Mouse (Mus musculus): ENCODE results near the gene Fbxo17.
A peak's percentile ranks its signal among the peaks of the same experiment; 100 is the strongest.

The Fbxo17 gene

DNA sequence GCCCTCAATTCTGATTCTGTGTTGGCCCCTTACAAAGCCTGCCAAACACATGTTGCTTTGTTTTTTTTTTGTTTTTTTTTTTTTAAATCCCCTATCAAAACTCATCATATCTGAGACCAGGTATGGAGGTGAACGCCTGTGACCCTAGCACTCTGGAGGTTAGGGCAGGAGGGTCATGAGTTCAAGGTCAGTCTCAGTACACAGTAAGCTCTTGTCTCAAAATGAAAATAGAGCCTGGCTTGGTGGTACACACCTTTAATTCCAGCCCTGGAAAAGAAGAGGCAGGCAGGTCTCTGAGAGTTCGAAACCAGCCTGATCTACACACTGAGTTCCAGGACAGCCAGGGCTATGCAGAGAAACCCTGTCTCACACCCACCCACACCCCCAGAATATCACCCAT is 3.0 kb downstream of the Fbxo17 start:
- DNase-seq: no peak

- DNase-seq: no peak
Measured at GRCm38 (mm10) chr7:28720753-28721537, 4.3 kb downstream of the Fbxo17 start.

DNA sequence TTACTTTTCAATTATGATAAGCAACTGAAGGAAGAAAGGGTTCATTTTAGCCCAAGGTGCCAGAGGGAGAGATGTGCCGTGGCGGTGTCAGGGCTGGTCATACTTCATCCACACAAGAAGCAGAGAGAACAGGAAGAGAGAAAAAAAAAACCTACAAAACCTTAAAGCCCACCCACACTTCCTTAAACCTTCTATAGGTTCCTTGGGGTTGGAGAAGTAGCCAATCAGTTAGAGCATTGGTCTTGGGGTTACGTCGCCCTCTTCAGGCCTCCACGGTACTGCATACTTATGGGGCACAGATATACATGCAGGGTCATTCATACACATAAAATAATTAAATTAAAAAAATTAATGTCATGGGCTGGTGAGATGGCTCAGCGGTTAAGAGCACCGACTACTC is 5.5 kb downstream of the Fbxo17 start:
- no peak for DNase-seq

- DNase-seq: no peak
Measured at GRCm38 (mm10) chr7:28724613-28725012, 8.0 kb downstream of the Fbxo17 start.

DNA sequence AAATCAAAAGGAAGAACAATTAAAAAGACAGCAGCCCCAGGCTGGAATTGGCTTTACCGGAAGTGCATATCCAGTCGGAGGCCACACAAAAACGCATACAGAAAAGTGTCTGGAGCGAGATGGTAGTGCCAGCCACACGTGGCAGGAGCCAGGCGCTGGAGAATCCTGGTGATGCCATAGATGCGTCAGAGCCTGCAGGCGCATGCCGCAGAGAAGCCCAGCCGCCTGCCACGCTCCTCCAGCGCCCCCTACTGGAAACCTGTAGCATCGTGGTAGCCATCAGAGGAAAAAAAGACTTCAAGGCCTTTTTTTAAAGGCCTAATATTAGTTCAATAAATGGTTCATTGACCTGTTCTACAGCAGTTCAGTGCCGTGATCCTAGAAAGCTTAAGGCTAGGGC is 10.0 kb downstream of the Fbxo17 start:
- peak; percentile 88 for DNase-seq

- DNase-seq: peak; percentile 46
Measured at GRCm38 (mm10) chr7:28727649-28728340, 11.2 kb downstream of the Fbxo17 start.

DNA sequence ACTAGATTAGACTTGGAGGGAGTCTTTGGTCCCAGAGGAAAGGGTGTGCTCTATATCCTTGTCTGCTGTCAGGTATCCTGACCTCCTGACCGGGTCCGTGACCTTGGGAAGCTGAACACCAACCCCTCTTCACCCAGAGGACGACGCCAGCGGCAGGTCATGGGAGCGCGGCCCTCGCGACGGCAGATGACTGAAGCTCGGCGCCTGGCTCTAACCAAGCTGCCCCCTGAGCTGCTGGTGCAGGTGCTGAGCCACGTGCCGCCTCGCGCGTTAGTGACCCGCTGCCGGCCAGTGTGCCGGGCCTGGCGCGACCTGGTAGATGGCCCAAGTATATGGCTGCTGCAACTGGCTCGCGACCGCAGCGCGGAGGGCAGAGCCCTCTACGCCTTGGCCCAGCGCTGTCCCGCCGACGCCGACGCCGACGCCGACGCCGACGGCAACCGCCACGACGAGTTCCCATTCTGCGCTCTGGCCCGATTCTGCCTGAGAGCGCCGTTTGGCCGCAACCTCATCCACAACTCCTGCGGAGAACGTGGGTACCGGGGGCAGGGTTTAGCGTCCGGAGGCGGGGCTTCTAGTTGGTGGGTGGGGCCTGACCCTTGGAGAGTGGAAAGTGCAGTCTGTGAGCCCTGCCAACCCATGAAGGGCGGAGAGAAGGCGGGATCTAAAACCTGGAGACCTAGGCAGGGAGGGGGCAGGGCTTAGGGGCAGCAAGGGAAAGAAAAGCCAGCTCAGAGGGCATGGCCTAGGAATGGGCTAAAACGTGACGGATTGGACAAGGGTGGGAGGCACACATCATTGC is 15.9 kb downstream of the Fbxo17 start:
- DNase-seq: peak; percentile 57

DNA sequence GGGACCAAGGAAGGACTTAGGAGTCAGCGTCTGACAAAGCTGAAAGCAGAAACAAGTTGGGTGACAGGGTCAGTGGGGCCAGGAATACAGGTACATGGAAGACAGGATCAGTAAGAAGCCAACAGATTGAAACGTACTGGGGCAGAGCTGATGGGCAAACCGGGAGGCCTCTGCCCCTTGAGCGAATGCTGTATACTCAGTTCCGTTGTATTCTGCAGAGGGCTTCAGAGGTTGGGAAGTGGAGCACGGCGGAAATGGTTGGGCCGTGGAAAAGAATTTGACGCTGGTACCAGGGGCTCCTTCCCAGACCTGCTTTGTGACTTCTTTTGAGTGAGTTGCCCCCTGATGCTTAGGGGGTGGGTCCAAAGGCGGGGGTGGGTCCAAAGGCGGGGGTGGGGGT is 16.6 kb downstream of the Fbxo17 start:
- DNase-seq: no peak

DNA sequence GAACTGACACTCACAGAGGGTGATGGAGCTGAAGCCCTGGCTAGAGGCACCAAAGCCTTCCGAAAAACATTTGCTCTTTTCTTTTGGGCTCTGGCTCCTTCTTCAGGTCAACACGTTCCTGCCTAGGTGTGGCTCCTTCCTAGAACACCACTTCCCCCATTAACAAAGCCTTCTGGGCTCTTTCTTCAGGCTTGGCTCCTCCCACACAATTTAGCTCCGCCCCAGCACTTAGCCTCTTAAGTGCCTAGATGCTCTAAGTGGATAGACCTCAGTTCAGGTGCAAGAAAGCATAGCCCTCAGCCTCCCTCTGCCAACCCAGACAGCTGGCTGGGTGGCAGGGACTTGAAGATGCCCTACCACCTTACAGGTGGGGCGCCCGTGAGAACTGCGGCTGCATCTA is 19.1 kb downstream of the Fbxo17 start:
- no peak for DNase-seq

DNA sequence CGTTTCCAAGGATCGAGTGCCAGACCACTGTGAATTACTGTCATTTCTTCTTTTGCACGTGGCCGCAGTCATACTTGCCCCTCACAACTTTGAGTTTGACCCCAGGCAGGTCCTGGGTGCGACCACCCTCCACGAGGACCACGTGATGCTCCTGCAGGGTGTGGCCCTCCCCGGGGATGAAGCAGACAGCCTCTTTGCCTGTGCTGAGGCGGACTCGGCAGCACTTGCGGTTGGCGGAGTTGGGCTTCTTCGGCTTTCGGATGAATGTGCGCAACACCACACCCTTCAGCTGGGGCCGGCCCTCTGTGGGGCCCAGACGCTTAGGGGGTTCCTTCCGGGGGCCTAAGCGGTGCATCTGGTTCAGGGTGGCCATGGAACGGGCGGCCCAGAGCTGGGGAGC is 23.2 kb downstream of the Fbxo17 start:
- DNase-seq: no peak

DNA sequence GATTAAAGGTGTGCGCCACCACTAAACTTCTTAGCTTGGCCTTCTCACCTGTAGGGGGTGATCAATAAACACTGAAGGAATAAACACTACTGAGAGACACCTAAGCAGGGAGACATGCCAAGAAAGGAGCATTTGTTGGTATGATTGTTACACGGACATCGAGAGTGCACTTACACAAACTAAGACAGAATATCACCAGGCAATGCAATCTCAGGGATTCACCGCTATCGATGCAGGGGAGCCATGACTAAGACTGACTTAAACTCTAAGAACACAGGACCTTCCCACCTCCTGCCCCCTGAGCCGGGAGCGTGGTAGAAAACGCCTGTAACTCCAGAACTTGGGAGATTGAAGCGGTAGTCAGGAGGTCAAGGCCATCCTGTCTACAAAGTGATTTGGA is 24.3 kb downstream of the Fbxo17 start:
- no peak for DNase-seq

DNA sequence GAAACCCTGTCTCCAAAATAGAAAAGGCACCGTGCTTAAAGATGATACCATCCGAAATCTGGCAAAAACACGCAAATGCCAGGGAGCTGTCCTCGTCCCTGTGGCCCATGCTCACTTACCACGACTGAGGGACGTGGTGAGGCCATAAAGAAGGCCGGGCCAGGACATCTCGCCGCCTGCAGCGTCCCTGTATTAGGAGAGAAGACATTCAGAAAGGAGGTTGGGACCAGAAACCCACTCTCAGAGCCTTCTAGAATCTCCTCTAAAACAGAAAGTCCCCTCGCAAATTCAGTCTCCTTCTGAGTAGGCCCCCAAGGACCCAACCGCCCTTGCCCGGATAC is 24.7 kb downstream of the Fbxo17 start:
- DNase-seq: no peak

DNA sequence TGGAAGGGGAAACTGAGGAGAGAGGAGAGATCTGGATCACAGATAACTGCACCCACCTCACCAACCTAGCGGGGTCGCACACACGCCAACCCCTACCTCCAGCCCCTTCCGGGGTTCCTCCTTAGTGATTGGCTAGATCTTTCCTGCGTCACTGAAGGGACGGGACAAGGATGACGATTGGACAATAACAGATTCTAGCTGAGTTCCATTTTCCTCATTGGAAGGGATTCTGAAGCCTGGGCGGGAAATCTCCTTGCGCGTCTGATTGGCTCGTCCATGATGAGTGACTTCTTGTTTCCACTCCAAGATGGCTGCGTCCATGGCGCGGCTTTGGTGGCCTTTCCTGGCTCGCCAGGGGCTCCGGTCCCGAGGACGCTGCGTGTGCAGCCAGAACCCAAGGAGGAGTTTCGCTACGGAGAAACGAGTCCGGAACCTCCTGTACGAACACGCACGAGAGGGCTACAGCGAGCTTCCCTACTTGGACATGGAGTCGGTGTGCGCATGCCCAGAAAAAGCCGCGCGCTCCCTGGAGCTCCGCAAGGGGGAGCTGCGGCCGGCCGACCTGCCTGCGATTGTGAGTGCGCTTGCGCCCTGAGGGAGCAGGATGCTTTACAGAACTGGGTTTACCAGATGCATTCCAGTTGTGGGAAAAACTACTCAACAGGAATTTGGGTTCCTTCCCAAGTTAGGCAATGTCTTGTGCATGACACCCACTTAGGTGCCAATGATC is 25.3 kb downstream of the Fbxo17 start, which contains the start of the genes Mrps12 and Sars2:
Gene Mrps12 (minus strand): TSS at position 112 of the 730 bp plus-strand sequence.
Gene Sars2 (plus strand): TSS at position 284 of the 730 bp plus-strand sequence.
- peak; percentile 97 for DNase-seq

- no peak for DNase-seq
Measured at GRCm38 (mm10) chr7:28749935-28750334, 33.3 kb downstream of the Fbxo17 start.

GRCm38 (mm10) chr7:28756079-28756478 is 39.5 kb downstream of the Fbxo17 start, which contains the start of gene Ccer2:
Ccer2 (plus strand) TSS chr7:28756174.
- DNase-seq: no peak

DNA sequence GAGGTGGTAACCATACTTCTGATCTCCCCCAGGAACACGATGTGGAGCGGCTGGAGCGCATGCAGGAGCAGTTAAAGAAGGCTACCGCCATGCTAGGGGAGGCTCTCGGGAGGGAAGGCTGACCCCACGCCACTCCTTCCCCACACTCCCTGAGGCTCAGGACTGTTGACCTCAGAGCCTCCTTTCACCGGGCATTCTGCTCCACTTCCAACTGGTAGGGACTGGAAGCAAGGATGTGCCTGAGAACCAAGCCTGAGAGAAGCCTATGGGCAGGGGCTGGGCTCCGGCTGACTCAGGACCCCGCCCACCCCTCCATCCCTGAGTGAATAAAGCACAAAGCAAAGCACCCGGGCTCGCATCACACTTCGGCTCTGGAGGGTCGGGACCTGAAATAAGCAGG is 42.0 kb downstream of the Fbxo17 start:
- DNase-seq: no peak

DNA sequence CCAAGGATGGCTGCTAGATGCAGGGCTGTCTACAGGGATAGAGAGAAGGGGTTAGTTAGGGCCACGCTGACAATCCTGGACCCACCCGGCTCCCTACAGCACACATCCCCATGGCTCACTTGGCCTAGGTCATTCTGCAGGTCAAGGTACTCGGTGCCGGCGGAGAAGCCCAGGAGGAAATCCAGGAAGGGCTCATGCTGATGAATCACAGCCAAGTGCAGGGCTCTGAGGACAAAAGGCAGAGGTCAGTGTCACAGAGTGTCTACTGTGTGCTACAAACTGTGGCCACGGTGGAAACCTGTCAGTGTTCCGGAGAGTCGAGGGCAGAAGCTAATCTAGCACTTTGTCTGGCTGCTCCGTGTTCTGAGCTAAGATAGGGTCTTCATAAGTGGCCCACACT is 45.3 kb downstream of the Fbxo17 start:
- no peak for DNase-seq

GRCm38 (mm10) chr7:28765211-28765610 is 48.6 kb downstream of the Fbxo17 start:
- no peak for DNase-seq

DNA sequence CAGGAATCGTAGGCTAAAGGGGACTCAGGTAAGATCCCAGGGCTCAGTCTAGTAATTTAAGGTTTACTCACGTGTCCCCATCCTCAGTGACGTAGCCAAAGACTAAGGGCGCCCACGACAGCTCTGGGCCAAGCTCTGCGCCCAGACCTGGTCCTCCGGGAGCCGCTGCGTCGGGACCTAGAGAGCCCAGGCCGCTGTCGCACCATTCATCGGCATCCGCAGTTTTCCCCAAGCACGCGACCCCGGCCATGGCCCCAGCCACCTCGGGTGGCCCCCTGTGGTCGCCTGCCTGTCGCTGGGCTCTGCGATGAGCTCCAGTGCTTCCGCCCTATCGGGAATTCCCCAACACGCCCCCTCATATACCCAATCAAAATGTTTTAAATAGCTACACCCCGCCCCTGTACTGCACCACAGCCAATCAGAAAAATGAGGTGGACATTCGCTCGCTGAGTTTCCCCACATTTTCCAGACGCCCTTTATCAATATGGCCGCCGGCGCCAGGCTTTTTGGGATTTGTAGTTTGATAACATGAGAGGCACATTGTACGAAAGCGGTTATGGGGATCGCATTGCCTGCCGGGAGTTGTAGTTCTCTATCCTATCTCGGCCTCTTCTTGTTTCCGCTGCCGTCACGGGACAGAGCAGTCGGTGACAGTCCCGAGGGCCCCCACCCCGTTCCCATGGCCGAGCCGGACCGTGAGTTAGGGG is 49.7 kb downstream of the Fbxo17 start, which contains the start of gene Sirt2:
Gene Sirt2 (plus strand): TSS at position 563 of the 707 bp plus-strand sequence.
- peak; percentile 99 for DNase-seq

- DNase-seq: no peak
Measured at GRCm38 (mm10) chr7:28766910-28767309, 50.3 kb downstream of the Fbxo17 start.

- no peak for DNase-seq
Measured at GRCm38 (mm10) chr7:28767462-28767965, 50.9 kb downstream of the Fbxo17 start, which contains the start of gene Nfkbib. Nfkbib (minus strand) TSS chr7:28767512.
